Mouse (Mus musculus) embryonic facial prominence, embryonic 12.5 days (tissue): ENCODE measurements around the gene Slc18a3. TPM values are rescaled to one million over a fixed set of nuclear protein-coding genes. Genes with fewer than 3 reads are reported as not detected.

ENCODE experiments used
- ATAC-seq: fragments of 200-750 bp; cut with Nextera tagmentation; 2 replicates; pipeline ENCODE4 v1.8.0; 2017; ENCODE audit not compliant: insufficient number of reproducible peaks, insufficient read depth, low FRiP score, low TSS enrichment
- H3K27ac ChIP-seq: fragments of 300-500 bp; sonication (generic); 2 replicates; pipeline ENCODE4 v1.5.1; 2016; ENCODE audit warnings: mild to moderate bottlenecking
- H3K27me3 ChIP-seq: fragments of 300-500 bp; sonication (generic); 2 replicates; pipeline ENCODE4 v1.6.1; 2016; ENCODE audit warnings: mild to moderate bottlenecking, moderate library complexity
- H3K36me3 ChIP-seq: fragments of 300-500 bp; sonication (generic); 2 replicates; pipeline ENCODE4 v1.6.1; 2016; ENCODE audit warnings: mild to moderate bottlenecking
- H3K4me1 ChIP-seq: fragments of 300-500 bp; sonication (generic); 2 replicates; pipeline ENCODE4 v1.6.1; 2016
- H3K4me2 ChIP-seq: fragments of 300-500 bp; sonication (generic); replicated peaks from 2 replicates; pipeline ENCODE4 v1.6.1; 2016; ENCODE audit warnings: mild to moderate bottlenecking, moderate library complexity
- H3K4me3 ChIP-seq: fragments of 300-500 bp; sonication (generic); 2 replicates; pipeline ENCODE4 v1.5.1; 2016; ENCODE audit warnings: mild to moderate bottlenecking
- H3K9ac ChIP-seq: fragments of 300-500 bp; sonication (generic); 2 replicates; pipeline ENCODE4 v1.6.1; 2016; ENCODE audit warnings: mild to moderate bottlenecking, moderate library complexity
- H3K9me3 ChIP-seq: fragments of 300-500 bp; sonication (generic); 2 replicates; pipeline ENCODE4 v1.6.1; 2016; ENCODE audit warnings: mild to moderate bottlenecking, moderate library complexity
- WGBS: fragments of 180-500 bp; shearing (Covaris S2); methylation state at CpG from one replicate; pipeline ENCODE4 v1.1.7; 2016; 5-methylcytosine and 5-hydroxymethylcytosine counted together
- polyA plus RNA-seq: library from polyadenylated mRNA; unstranded; fragments of >200 nt; fragmentation: Nextera tagmentation; extraction: Ambion mirVana; gene quantifications from 2 replicates; pipeline ENCODE4 v1.2.1, GENCODE M21; 2016

Gene Slc18a3
- 0.09 and 0.46 TPM in 2 replicates for polyA plus RNA-seq

- Histone ChIP-seq H3K36me3 (no peaks in the 10 kb centered on the region), H3K27ac (no peak within 1 kb of the TSS), H3K9ac (no peak within 1 kb of the TSS), H3K27me3 (peaks cover 87% of the 10 kb centered on the region), H3K4me2 (peak within 1 kb of the TSS; percentile 68), H3K9me3 (no peaks in the 10 kb centered on the region), H3K4me3 (peak within 1 kb of the TSS; percentile 40), H3K4me1 (peaks cover 16% of the 10 kb centered on the region)
- under 1% methylated on average over 57 of the region's 70 CpGs for WGBS
- ATAC-seq: no peak
Measured at GRCm38 (mm10) chr14:32464601-32465505, at the start of gene Slc18a3. Gene Slc18a3 (minus strand): TSS chr14:32464850.

- H3K4me1 ChIP-seq: peaks cover 9% of the 10 kb centered on the region
- WGBS: under 1% methylated on average over 62 of the region's 62 CpGs
- peak within 1 kb of the TSS; percentile 73 for H3K4me3 ChIP-seq
- peak within 1 kb of the TSS; percentile 69 for H3K27ac ChIP-seq
- H3K9ac ChIP-seq: peak within 1 kb of the TSS; percentile 65
- H3K4me2 ChIP-seq: peak within 1 kb of the TSS; percentile 81
- peak; percentile 95 for ATAC-seq
- no peaks in the 10 kb centered on the region for H3K9me3 ChIP-seq
- no peaks in the 10 kb centered on the region for H3K27me3 ChIP-seq
- H3K36me3 ChIP-seq: peaks cover 17% of the 10 kb centered on the region
Measured at GRCm38 (mm10) chr14:32513336-32514032, 48.8 kb upstream of the Slc18a3 start, which contains the start of gene Ercc6. Gene Ercc6 (plus strand): TSS chr14:32513521.

- H3K9ac ChIP-seq: 0 out of 2 replicates have a peak overlapping the region, but pooled peaks have one; percentile 65
Measured at GRCm38 (mm10) chr14:32512912-32513311, 48.3 kb upstream of the Slc18a3 start.

GRCm38 (mm10) chr14:32509443-32509961, 44.9 kb upstream of the Slc18a3 start:
- ATAC-seq: no peak
- Histone ChIP-seq H3K36me3 (no peaks in the 10 kb centered on the region), H3K27ac (no peak overlapping the region), H3K9ac (no peak overlapping the region), H3K4me2 (no peak overlapping the region), H3K4me3 (no peak overlapping the region), H3K27me3 (no peaks in the 10 kb centered on the region), H3K9me3 (no peaks in the 10 kb centered on the region), H3K4me1 (peaks cover 6% of the 10 kb centered on the region)
- 87% methylated on average over 6 of the region's 6 CpGs for WGBS

More at GRCm38 (mm10) chr14:32512912-32513311, 48.3 kb upstream of the Slc18a3 start:
- Histone ChIP-seq H3K4me1 (peaks cover 9% of the 10 kb centered on the region), H3K9me3 (no peaks in the 10 kb centered on the region), H3K36me3 (peaks cover 14% of the 10 kb centered on the region), H3K27me3 (no peaks in the 10 kb centered on the region), H3K4me3 (peak overlapping the region; percentile 73), H3K4me2 (peak overlapping the region; percentile 81), H3K27ac (no peak overlapping the region)
- 44% methylated on average over 9 of the region's 9 CpGs for whole genome bisulfite sequencing
- no peak; the same call in 1 of the 2 replicates for ATAC-seq

- Histone ChIP-seq H3K9ac (no peak overlapping the region), H3K4me2 (no peak overlapping the region), H3K36me3 (no peaks in the 10 kb centered on the region), H3K9me3 (no peaks in the 10 kb centered on the region), H3K27me3 (no peaks in the 10 kb centered on the region), H3K27ac (no peak overlapping the region), H3K4me1 (no peaks in the 10 kb centered on the region), H3K4me3 (no peak overlapping the region)
- no peak for ATAC-seq
- 60% methylated on average over 10 of the region's 10 CpGs for WGBS
Measured at GRCm38 (mm10) chr14:32508105-32508835, 43.6 kb upstream of the Slc18a3 start.

GRCm38 (mm10) chr14:32507216-32507615, 42.6 kb upstream of the Slc18a3 start:
- Histone ChIP-seq H3K4me1 (no peaks in the 10 kb centered on the region), H3K4me2 (no peak overlapping the region), H3K9ac (no peak overlapping the region), H3K27ac (no peak overlapping the region), H3K9me3 (no peaks in the 10 kb centered on the region), H3K4me3 (no peak overlapping the region), H3K36me3 (no peaks in the 10 kb centered on the region), H3K27me3 (no peaks in the 10 kb centered on the region)
- no peak for ATAC-seq
- 88% methylated on average over 4 of the region's 4 CpGs for WGBS

- Histone ChIP-seq H3K9ac (no peak overlapping the region), H3K4me1 (no peaks in the 10 kb centered on the region)
- 84% methylated on average over 10 of the region's 10 CpGs for WGBS
Measured at GRCm38 (mm10) chr14:32506329-32506728, 41.7 kb upstream of the Slc18a3 start.

GRCm38 (mm10) chr14:32503897-32504296, 39.2 kb upstream of the Slc18a3 start:
- no peaks in the 10 kb centered on the region for H3K9me3 ChIP-seq
- no peaks in the 10 kb centered on the region for H3K4me1 ChIP-seq
- H3K36me3 ChIP-seq: no peaks in the 10 kb centered on the region
- no peaks in the 10 kb centered on the region for H3K27me3 ChIP-seq
- H3K27ac ChIP-seq: no peak overlapping the region
- 85% methylated on average over 1 of the region's 1 CpGs for WGBS
- H3K4me2 ChIP-seq: no peak overlapping the region
- no peak overlapping the region for H3K9ac ChIP-seq
- no peak overlapping the region for H3K4me3 ChIP-seq
- no peak for ATAC-seq

More at GRCm38 (mm10) chr14:32506329-32506728, 41.7 kb upstream of the Slc18a3 start:
- H3K9me3 ChIP-seq: no peaks in the 10 kb centered on the region
- H3K27ac ChIP-seq: no peak overlapping the region
- no peaks in the 10 kb centered on the region for H3K27me3 ChIP-seq
- H3K4me2 ChIP-seq: no peak overlapping the region
- H3K36me3 ChIP-seq: no peaks in the 10 kb centered on the region
- no peak for ATAC-seq
- no peak overlapping the region for H3K4me3 ChIP-seq

GRCm38 (mm10) chr14:32502764-32503688, 38.4 kb upstream of the Slc18a3 start:
- no peak overlapping the region for H3K4me3 ChIP-seq
- no peak overlapping the region for H3K27ac ChIP-seq
- 78% methylated on average over 9 of the region's 9 CpGs for WGBS
- H3K9me3 ChIP-seq: no peaks in the 10 kb centered on the region
- no peaks in the 10 kb centered on the region for H3K4me1 ChIP-seq
- no peak overlapping the region for H3K9ac ChIP-seq
- no peaks in the 10 kb centered on the region for H3K36me3 ChIP-seq
- ATAC-seq: no peak
- H3K27me3 ChIP-seq: no peaks in the 10 kb centered on the region
- no peak overlapping the region for H3K4me2 ChIP-seq

- no peak overlapping the region for H3K27ac ChIP-seq
- WGBS: 65% methylated on average over 2 of the region's 2 CpGs
- H3K9me3 ChIP-seq: no peaks in the 10 kb centered on the region
- ATAC-seq: no peak
- H3K27me3 ChIP-seq: no peaks in the 10 kb centered on the region
- H3K4me1 ChIP-seq: no peaks in the 10 kb centered on the region
- H3K4me3 ChIP-seq: no peak overlapping the region
- H3K9ac ChIP-seq: no peak overlapping the region
- H3K36me3 ChIP-seq: no peaks in the 10 kb centered on the region
- no peak overlapping the region for H3K4me2 ChIP-seq
Measured at GRCm38 (mm10) chr14:32501303-32501702, 36.7 kb upstream of the Slc18a3 start.
